In the genomic region with DNA sequence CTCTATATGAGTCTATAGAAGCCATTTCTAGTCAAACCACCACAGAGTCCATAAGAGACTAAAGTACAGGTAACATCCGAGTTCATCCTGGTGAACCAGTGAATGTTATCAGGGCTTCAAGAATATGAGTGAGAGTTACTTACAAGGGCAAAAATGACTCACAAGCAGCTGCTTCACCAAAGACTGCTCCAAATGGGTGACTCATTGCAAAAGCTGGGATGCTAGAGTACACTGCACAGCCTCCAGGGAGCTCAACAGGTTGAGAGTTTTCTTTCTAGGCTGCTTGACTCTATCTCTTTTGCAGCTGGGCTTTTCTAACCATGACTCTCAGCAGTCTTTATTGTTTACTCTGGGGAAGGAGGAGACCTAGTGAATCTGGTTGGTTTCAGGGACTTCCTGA, we compare ENCODE assay signal across 22 mouse cellular contexts.
A peak's percentile ranks its signal among the peaks of the same experiment; 100 is the strongest.
DNase-seq lines count a peak whose midpoint lies in the region; ATAC-seq and TF ChIP-seq lines count a peak whose summit lies in the region.
"Had no signal": no experiment of that assay in that cellular context is flagged by ENCODE, and none has a peak within 500 bp of the region (broad histone marks: within the 10 kb centered on the region; RNA-seq: fewer than 3 reads in every experiment).

No protein-coding gene starts in this region.

- H3K4me2 ChIP-seq in kidney, embryonic 15.5 days = no peak overlapping the region
- H3K4me2 ChIP-seq: embryonic facial prominence, embryonic 13.5 days; forebrain, embryonic 13.5 days; heart, embryonic 13.5 days; hindbrain, embryonic 12.5 days had no signal

- H3K9ac ChIP-seq in kidney, embryonic 15.5 days = no peak overlapping the region
- H3K9ac ChIP-seq: embryonic facial prominence, embryonic 13.5 days; forebrain, embryonic 13.5 days; forebrain, postnatal 0 days; heart, embryonic 13.5 days; hindbrain, embryonic 12.5 days had no signal

- 92% methylated on average over 1 of the region's 1 CpGs for WGBS in kidney, embryonic 15.5 days

- H3K4me1 ChIP-seq in kidney, embryonic 15.5 days = peaks cover 23% of the 10 kb centered on the region
- H3K4me1 ChIP-seq: forebrain, embryonic 13.5 days had no signal

- H3K9me3 ChIP-seq in kidney, embryonic 15.5 days (replicated peaks) = no peaks in the 10 kb centered on the region
- H3K9me3 ChIP-seq: embryonic facial prominence, embryonic 13.5 days; forebrain, embryonic 13.5 days; heart, embryonic 13.5 days; hindbrain, embryonic 12.5 days had no signal

- H3K27me3 ChIP-seq in C2C12 (ENCODE audit: control insufficient read depth, insufficient read depth, insufficient read length) = no peaks in the 10 kb centered on the region
- no peaks in the 10 kb centered on the region for H3K27me3 ChIP-seq in kidney, embryonic 15.5 days
- H3K27me3 ChIP-seq: embryonic facial prominence, embryonic 13.5 days; forebrain, embryonic 13.5 days; heart, embryonic 13.5 days; hindbrain, embryonic 12.5 days had no signal

- H3K27ac ChIP-seq in kidney, embryonic 15.5 days = no peak overlapping the region
- H3K27ac ChIP-seq: embryonic facial prominence, embryonic 13.5 days; forebrain, embryonic 13.5 days; heart, adult 2 months; heart, embryonic 13.5 days; hindbrain, embryonic 12.5 days had no signal

- no peak overlapping the region for H3ac ChIP-seq in C2C12 (ENCODE audit: control insufficient read depth, insufficient read length, low read depth)

- H3K4me3 ChIP-seq in C2C12 (ENCODE audit: insufficient read depth, poor library complexity, severe bottlenecking) = no peak overlapping the region
- no peak overlapping the region for H3K4me3 ChIP-seq in kidney, embryonic 15.5 days (replicated peaks)
- H3K4me3 ChIP-seq: embryonic facial prominence, embryonic 13.5 days; forebrain, embryonic 13.5 days; heart, adult 2 months; heart, embryonic 13.5 days; hindbrain, embryonic 12.5 days had no signal

- no peaks in the 10 kb centered on the region for H3K79me3 ChIP-seq in C2C12 (ENCODE audit: low read depth)

- no peaks in the 10 kb centered on the region for H3K36me3 ChIP-seq in C2C12 (ENCODE audit: control insufficient read depth, insufficient read depth)
- H3K36me3 ChIP-seq in kidney, embryonic 15.5 days = no peaks in the 10 kb centered on the region
- H3K36me3 ChIP-seq: embryonic facial prominence, embryonic 13.5 days; heart, embryonic 13.5 days; hindbrain, embryonic 12.5 days had no signal

- no peak for DNase-seq in frontal cortex, postnatal 36 days (ENCODE audit: low spot score in 2 of 2)
- DNase-seq in 3134 (ENCODE audit: extremely low read depth, insufficient read length, low spot score) = peak; percentile 26
- peak; percentile 79 for DNase-seq in brain, adult 2 months (ENCODE audit: low read depth, low spot score)
- DNase-seq in retina, embryonic 14.5 days (ENCODE audit: low spot score) = no peak
- no peak for DNase-seq in kidney, postnatal 25 days
- DNase-seq: B cell, adult 2 months; cerebellum, adult 11 months; cerebellum, adult 8-10 months; cerebellum, postnatal 36 days; forebrain, postnatal 0 days; heart, postnatal 36 days; kidney, adult 18-20 months had no signal

- ATAC-seq in frontal cortex, adult (ENCODE audit: low TSS enrichment) = peak; percentile 88
- ATAC-seq in kidney, embryonic 15.5 days (replicated peaks; ENCODE audit: low FRiP score) = no peak
- ATAC-seq: forebrain, embryonic 13.5 days; forebrain, postnatal 0 days; hindbrain, embryonic 16.5 days; inflammation-experienced regulatory T-cells, adult 6 months had no signal

- TF ChIP-seq CTCF in C2C12 (IDR thresholded peaks at IDR 0.05; ENCODE audit: control insufficient read depth, insufficient read depth, insufficient read length) = no peak

- H3K79me2 ChIP-seq in C2C12 (ENCODE audit: control insufficient read depth, insufficient read depth) = no peaks in the 10 kb centered on the region

TF ChIP-seq in C2C12, 6 proteins besides CTCF, POLR2A, EP300 and RAD21:
- TF ChIP-seq MYOG (IDR thresholded peaks at IDR 0.05; ENCODE audit: control insufficient read depth, extremely low read depth, insufficient read length) (no peak), MYOD1 (IDR thresholded peaks at IDR 0.05; ENCODE audit: control insufficient read depth, insufficient read length, low read depth) (peak; percentile 46), CEBPB (IDR thresholded peaks at IDR 0.05; ENCODE audit: low read depth) (no peak), FOSL1 (IDR thresholded peaks at IDR 0.05; ENCODE audit: insufficient read depth, low read length, poor library complexity, severe bottlenecking) (no peak), MAX (IDR thresholded peaks at IDR 0.05) (no peak), USF1 (IDR thresholded peaks at IDR 0.05; ENCODE audit: low read depth) (no peak)

Comparison
In these comparisons a context has a peak if more than half of its experiments do, and no peak if none do; other contexts are left out.
1. DNase-seq: peak in 3134 (single experiment) and brain, adult 2 months (single experiment); none in frontal cortex, postnatal 36 days (0 of 2), retina, embryonic 14.5 days (single experiment) and kidney, postnatal 25 days (0 of 2).